Mouse (Mus musculus): ENCODE results near the gene Rassf3.

The Rassf3 gene

GRCm38 (mm10) chr10:121461404-121462161 lies 14.6 kb downstream of the Rassf3 start:
- DNase-seq (ENCODE audit: low read depth, low spot score), result no peak

- DNase-seq (ENCODE audit: low read depth, low spot score), result no peak
Observed at GRCm38 (mm10) chr10:121459124-121459853, 16.9 kb downstream of the Rassf3 start.

GRCm38 (mm10) chr10:121458408-121458807 lies 17.7 kb downstream of the Rassf3 start:
- no peak for DNase-seq (ENCODE audit: low read depth, low spot score)

GRCm38 (mm10) chr10:121457381-121457780 lies 18.8 kb downstream of the Rassf3 start:
- DNase-seq (ENCODE audit: low read depth, low spot score), result no peak

- DNase-seq (ENCODE audit: low read depth, low spot score), result no peak
Observed at GRCm38 (mm10) chr10:121455517-121455916, 20.6 kb downstream of the Rassf3 start.

- DNase-seq (ENCODE audit: low read depth, low spot score), result no peak
Observed at GRCm38 (mm10) chr10:121454708-121455475, 21.3 kb downstream of the Rassf3 start.

GRCm38 (mm10) chr10:121454033-121454432 lies 22.1 kb downstream of the Rassf3 start:
- DNase-seq (ENCODE audit: low read depth, low spot score), result no peak

GRCm38 (mm10) chr10:121445808-121446207 lies 30.3 kb downstream of the Rassf3 start:
- DNase-seq (ENCODE audit: low read depth, low spot score), result no peak

- DNase-seq (ENCODE audit: low read depth, low spot score), result no peak
Observed at GRCm38 (mm10) chr10:121444198-121444597, 31.9 kb downstream of the Rassf3 start.

GRCm38 (mm10) chr10:121443791-121444190 lies 32.4 kb downstream of the Rassf3 start:
- no peak for DNase-seq (ENCODE audit: low read depth, low spot score)

GRCm38 (mm10) chr10:121439310-121439731 lies 36.8 kb downstream of the Rassf3 start:
- no peak for DNase-seq (ENCODE audit: low read depth, low spot score)

GRCm38 (mm10) chr10:121438109-121438508 lies 38.0 kb downstream of the Rassf3 start:
- DNase-seq (ENCODE audit: low read depth, low spot score), result no peak

GRCm38 (mm10) chr10:121436693-121437092 lies 39.5 kb downstream of the Rassf3 start:
- DNase-seq (ENCODE audit: low read depth, low spot score), result no peak

GRCm38 (mm10) chr10:121436258-121436645 lies 39.9 kb downstream of the Rassf3 start:
- no peak for DNase-seq (ENCODE audit: low read depth, low spot score)

GRCm38 (mm10) chr10:121435546-121436257 lies 40.4 kb downstream of the Rassf3 start:
- DNase-seq (ENCODE audit: low read depth, low spot score), result no peak

- DNase-seq (ENCODE audit: low read depth, low spot score), result no peak
Observed at GRCm38 (mm10) chr10:121434441-121435103, 41.6 kb downstream of the Rassf3 start.

GRCm38 (mm10) chr10:121432635-121433280 lies 43.4 kb downstream of the Rassf3 start:
- DNase-seq (ENCODE audit: low read depth, low spot score), result no peak

- DNase-seq (ENCODE audit: low read depth, low spot score), result no peak
Observed at GRCm38 (mm10) chr10:121432041-121432634, 44.0 kb downstream of the Rassf3 start.

GRCm38 (mm10) chr10:121430764-121431540 lies 45.2 kb downstream of the Rassf3 start:
- DNase-seq (ENCODE audit: low read depth, low spot score), result no peak
